Mouse (Mus musculus) cortical plate, adult 2 months (tissue): ENCODE data around the gene Inpp5b. TPM values are rescaled to one million over a fixed set of nuclear protein-coding genes. Genes with fewer than 3 reads are reported as not detected.
"Not testable (repeated sequence)": the region's sequence is repeated elsewhere in the genome, so short reads cannot be mapped to it uniquely, and the experiment has no call there.

Experiments used
- H3K27ac ChIP-seq: fragments of 200-500 bp; 2 replicates; pipeline ENCODE4 v1.5.1; 2012; ENCODE audit warnings: low read length, control low read depth, inconsistent platforms; ENCODE audit not compliant: insufficient read depth
- H3K4me1 ChIP-seq: fragments of 200-500 bp; 2 replicates; pipeline ENCODE4 v1.6.1; 2011; ENCODE audit warnings: low read length; ENCODE audit not compliant: control insufficient read depth, insufficient read depth
- H3K4me3 ChIP-seq: fragments of 200-500 bp; 2 replicates; pipeline ENCODE4 v1.5.1; 2011; ENCODE audit warnings: mild to moderate bottlenecking, low read length, control low read depth; ENCODE audit not compliant: insufficient read depth
- CTCF ChIP-seq: fragments of 200-500 bp; IDR thresholded peaks from 2 replicates; pipeline ENCODE4 v1.5.1; 2011; ENCODE audit warnings: mild to moderate bottlenecking, control low read depth, low read length; ENCODE audit not compliant: insufficient read depth; ENCODE audit errors: extremely low read depth
- POLR2A ChIP-seq: fragments of 200-500 bp; IDR thresholded peaks from 2 replicates; pipeline ENCODE4 v1.6.1; 2011; ENCODE audit warnings: mild to moderate bottlenecking, low read length, control low read depth; ENCODE audit not compliant: insufficient read depth; ENCODE audit errors: extremely low read depth
- polyA plus RNA-seq: library from polyadenylated mRNA; depleted of rRNA; stranded (reverse); fragments of >200 nt; gene quantifications from 2 replicates; pipeline ENCODE4 v1.2.3, GENCODE M21; 2012

The Inpp5b gene
- polyA plus RNA-seq, 1 experiment: 73.6 TPM

GRCm38 (mm10) chr4:124708518-124709477 is 32.9 kb upstream of the Inpp5b start:
- no peak overlapping the region for H3K27ac ChIP-seq
- no peaks in the 10 kb centered on the region for H3K4me1 ChIP-seq
- H3K4me3 ChIP-seq: peak overlapping the region; percentile 19
- 0 out of 2 replicates have a peak, but pooled peaks have one; percentile 25 for TF ChIP-seq POLR2A
- TF ChIP-seq CTCF: no peak

GRCm38 (mm10) chr4:124709961-124710446 is 31.6 kb upstream of the Inpp5b start:
- Histone ChIP-seq H3K27ac (no peak overlapping the region), H3K4me3 (no peak overlapping the region), H3K4me1 (no peaks in the 10 kb centered on the region)
- TF ChIP-seq POLR2A: no peak
- no peak for TF ChIP-seq CTCF

- H3K4me1 ChIP-seq: peaks cover 3% of the 10 kb centered on the region; the same call in 1 of the 2 replicates
- TF ChIP-seq POLR2A: no peak
- peak; percentile 49; the same call in 1 of the 2 replicates for TF ChIP-seq CTCF
- no peak overlapping the region for H3K4me3 ChIP-seq
- no peak overlapping the region for H3K27ac ChIP-seq
Measured at GRCm38 (mm10) chr4:124710776-124711291, 30.8 kb upstream of the Inpp5b start.

- H3K4me3 ChIP-seq: no peak overlapping the region
- no peak overlapping the region for H3K27ac ChIP-seq
- H3K4me1 ChIP-seq: peaks cover 3% of the 10 kb centered on the region; the same call in 1 of the 2 replicates
- TF ChIP-seq POLR2A (no peak), CTCF (no peak)
Measured at GRCm38 (mm10) chr4:124712618-124713017, 29.0 kb upstream of the Inpp5b start.

- H3K27ac ChIP-seq, H3K4me1 ChIP-seq, H3K4me3 ChIP-seq: not testable (repeated sequence)
Measured at GRCm38 (mm10) chr4:124713850-124714249, 27.8 kb upstream of the Inpp5b start.

GRCm38 (mm10) chr4:124714545-124715481 is 26.8 kb upstream of the Inpp5b start, which contains the start of gene Sf3a3:
Sf3a3 (plus strand) TSS chr4:124714776.
- no peak within 1 kb of the TSS for H3K27ac ChIP-seq
- TF ChIP-seq CTCF: peak; percentile 68
- no peak; the same call in 1 of the 2 replicates for TF ChIP-seq POLR2A
- peak within 1 kb of the TSS; percentile 67 for H3K4me3 ChIP-seq

GRCm38 (mm10) chr4:124719101-124719500 is 22.5 kb upstream of the Inpp5b start:
- TF ChIP-seq POLR2A (no peak), CTCF (no peak)
- H3K27ac ChIP-seq: no peak overlapping the region
- peaks cover 3% of the 10 kb centered on the region; the same call in 1 of the 2 replicates for H3K4me1 ChIP-seq
- H3K4me3 ChIP-seq: no peak overlapping the region

More at GRCm38 (mm10) chr4:124714545-124715481, 26.8 kb upstream of the Inpp5b start, which contains the start of gene Sf3a3:
- H3K4me1 ChIP-seq: peaks cover 3% of the 10 kb centered on the region; the same call in 1 of the 2 replicates

GRCm38 (mm10) chr4:124726121-124726520 is 15.5 kb upstream of the Inpp5b start:
- Histone ChIP-seq H3K4me1 (no peaks in the 10 kb centered on the region), H3K4me3 (no peak overlapping the region), H3K27ac (no peak overlapping the region)
- TF ChIP-seq CTCF (no peak), POLR2A (no peak)

- Histone ChIP-seq H3K4me1 (peaks cover 1% of the 10 kb centered on the region; the same call in 1 of the 2 replicates), H3K27ac (no peak overlapping the region), H3K4me3 (no peak overlapping the region)
- TF ChIP-seq CTCF (no peak), POLR2A (no peak)
Measured at GRCm38 (mm10) chr4:124736952-124737351, 4.7 kb upstream of the Inpp5b start.
